Mouse (Mus musculus) liver, adult (tissue): Measurements from ENCODE around the gene Arhgap31.

Experiments
- GATA4 ChIP-seq: IDR thresholded peaks from 2 replicates; pipeline ENCODE4 v1.6.1; 2014; ENCODE audit warnings: mild to moderate bottlenecking, low read length; ENCODE audit not compliant: insufficient replicate concordance

Arhgap31 gene

GRCm38 (mm10) chr16:38619054-38619453 lies 94.0 kb downstream of the Arhgap31 start:
- TF ChIP-seq GATA4: no peak

GRCm38 (mm10) chr16:38617977-38618376 lies 95.1 kb downstream of the Arhgap31 start:
- no peak for TF ChIP-seq GATA4

- no peak for TF ChIP-seq GATA4
Measured at GRCm38 (mm10) chr16:38613646-38614045, 99.4 kb downstream of the Arhgap31 start.

- no peak for TF ChIP-seq GATA4
Measured at GRCm38 (mm10) chr16:38612646-38613045, 100.4 kb downstream of the Arhgap31 start.

- TF ChIP-seq GATA4: no peak
Measured at GRCm38 (mm10) chr16:38609092-38609491, 104.0 kb downstream of the Arhgap31 start.

- no peak for TF ChIP-seq GATA4
Measured at GRCm38 (mm10) chr16:38608687-38609086, 104.4 kb downstream of the Arhgap31 start.

GRCm38 (mm10) chr16:38606509-38606908 lies 106.6 kb downstream of the Arhgap31 start:
- no peak for TF ChIP-seq GATA4

GRCm38 (mm10) chr16:38602989-38603804 lies 109.9 kb downstream of the Arhgap31 start:
- no peak for TF ChIP-seq GATA4

- TF ChIP-seq GATA4: no peak
Measured at GRCm38 (mm10) chr16:38598986-38599680, 113.9 kb downstream of the Arhgap31 start.

GRCm38 (mm10) chr16:38596651-38597050 lies 116.4 kb downstream of the Arhgap31 start:
- TF ChIP-seq GATA4: no peak

- TF ChIP-seq GATA4: no peak
Measured at GRCm38 (mm10) chr16:38596099-38596498, 117.0 kb downstream of the Arhgap31 start.

GRCm38 (mm10) chr16:38594435-38594834 lies 118.6 kb downstream of the Arhgap31 start:
- TF ChIP-seq GATA4: no peak

- no peak for TF ChIP-seq GATA4
Measured at GRCm38 (mm10) chr16:38592946-38593345, 120.1 kb downstream of the Arhgap31 start.

GRCm38 (mm10) chr16:38592026-38592678 lies 120.9 kb downstream of the Arhgap31 start:
- TF ChIP-seq GATA4: no peak

GRCm38 (mm10) chr16:38591506-38591905 lies 121.6 kb downstream of the Arhgap31 start:
- no peak for TF ChIP-seq GATA4

GRCm38 (mm10) chr16:38587572-38587971 lies 125.5 kb downstream of the Arhgap31 start:
- no peak for TF ChIP-seq GATA4

- no peak for TF ChIP-seq GATA4
Measured at GRCm38 (mm10) chr16:38587163-38587562, 125.9 kb downstream of the Arhgap31 start.
